Mouse (Mus musculus) heart, embryonic 12.5 days (tissue): ENCODE data around the gene Rps11. TPM values are rescaled to one million over a fixed set of nuclear protein-coding genes. Genes with fewer than 3 reads are reported as not detected.
A peak's percentile ranks its signal among the peaks of the same experiment; 100 is the strongest.
"Not testable (repeated sequence)": the region's sequence is repeated elsewhere in the genome, so short reads cannot be mapped to it uniquely, and the experiment has no call there.

ENCODE experiments used
- ATAC-seq: fragments of 200-750 bp; cut with Nextera tagmentation; 2 replicates; pipeline ENCODE4 v1.8.0; 2017; ENCODE audit warnings: moderate TSS enrichment, moderate library complexity; ENCODE audit not compliant: insufficient number of reproducible peaks, low FRiP score
- H3K27ac ChIP-seq: fragments of 300-500 bp; sonication (generic); 2 replicates; pipeline ENCODE4 v1.5.1; 2016; ENCODE audit warnings: mild to moderate bottlenecking, moderate library complexity; ENCODE audit not compliant: poor library complexity, severe bottlenecking
- H3K27me3 ChIP-seq: fragments of 300-500 bp; sonication (generic); replicated peaks from 2 replicates; pipeline ENCODE4 v1.6.1; 2016; ENCODE audit warnings: mild to moderate bottlenecking, moderate library complexity
- H3K36me3 ChIP-seq: fragments of 300-500 bp; sonication (generic); 2 replicates; pipeline ENCODE4 v1.6.1; 2016; ENCODE audit warnings: mild to moderate bottlenecking, moderate library complexity
- H3K4me1 ChIP-seq: fragments of 300-500 bp; sonication (generic); replicated peaks from 2 replicates; pipeline ENCODE4 v1.6.1; 2016; ENCODE audit warnings: mild to moderate bottlenecking
- H3K4me2 ChIP-seq: fragments of 300-500 bp; sonication (generic); 2 replicates; pipeline ENCODE4 v1.6.1; 2016; ENCODE audit warnings: mild to moderate bottlenecking, moderate library complexity
- H3K4me3 ChIP-seq: fragments of 300-500 bp; sonication (generic); 2 replicates; pipeline ENCODE4 v1.5.1; 2016; ENCODE audit warnings: mild to moderate bottlenecking
- H3K9ac ChIP-seq: fragments of 300-500 bp; sonication (generic); 2 replicates; pipeline ENCODE4 v1.6.1; 2016; ENCODE audit warnings: mild to moderate bottlenecking, moderate library complexity
- H3K9me3 ChIP-seq: fragments of 300-500 bp; sonication (generic); replicated peaks from 2 replicates; pipeline ENCODE4 v1.6.1; 2016; ENCODE audit warnings: mild to moderate bottlenecking, moderate library complexity
- WGBS: fragments of 180-500 bp; shearing (Covaris S2); methylation state at CpG from one replicate; pipeline ENCODE4 v1.1.7; 2016; 5-methylcytosine and 5-hydroxymethylcytosine counted together
- polyA plus RNA-seq: library from polyadenylated mRNA; unstranded; fragments of >200 nt; fragmentation: Nextera tagmentation; extraction: Ambion mirVana; gene quantifications from 2 replicates; pipeline ENCODE4 v1.2.1, GENCODE M21; 2016

The Rps11 gene
- polyA plus RNA-seq, 1 experiment from 2014 or later = 1,022 TPM

- H3K4me3 ChIP-seq, H3K9me3 ChIP-seq, H3K27me3 ChIP-seq, H3K9ac ChIP-seq, H3K27ac ChIP-seq, H3K36me3 ChIP-seq, H3K4me2 ChIP-seq, ATAC-seq: not testable (repeated sequence)
- 89% methylated on average over 14 of the region's 14 CpGs for WGBS
- peaks cover 22% of the 10 kb centered on the region for H3K4me1 ChIP-seq
Measured at GRCm38 (mm10) chr7:45095965-45096364, 28.3 kb downstream of the Rps11 start.

GRCm38 (mm10) chr7:45095367-45095766 lies 28.9 kb downstream of the Rps11 start:
- H3K4me3 ChIP-seq = no peak overlapping the region
- H3K4me2 ChIP-seq = no peak overlapping the region
- H3K9me3 ChIP-seq = no peaks in the 10 kb centered on the region
- 63% methylated on average over 6 of the region's 6 CpGs for WGBS
- no peak overlapping the region for H3K9ac ChIP-seq
- H3K4me1 ChIP-seq = peaks cover 27% of the 10 kb centered on the region
- H3K27ac ChIP-seq = no peak overlapping the region
- no peaks in the 10 kb centered on the region for H3K27me3 ChIP-seq
- no peak for ATAC-seq
- H3K36me3 ChIP-seq = peaks cover 3% of the 10 kb centered on the region; the same call in 1 of the 2 replicates

- H3K9ac ChIP-seq = no peak overlapping the region
- 58% methylated on average over 7 of the region's 7 CpGs for WGBS
- H3K9me3 ChIP-seq = no peaks in the 10 kb centered on the region
- H3K36me3 ChIP-seq = peaks cover 7% of the 10 kb centered on the region; the same call in 1 of the 2 replicates
- H3K4me1 ChIP-seq = peaks cover 31% of the 10 kb centered on the region
- peak overlapping the region; percentile 29; the same call in 1 of the 2 replicates for H3K27ac ChIP-seq
- no peaks in the 10 kb centered on the region for H3K27me3 ChIP-seq
- no peak overlapping the region for H3K4me2 ChIP-seq
- no peak for ATAC-seq
- H3K4me3 ChIP-seq = no peak overlapping the region
Measured at GRCm38 (mm10) chr7:45094121-45094520, 30.1 kb downstream of the Rps11 start.

- Histone ChIP-seq H3K27me3 (no peaks in the 10 kb centered on the region), H3K27ac (peak overlapping the region; percentile 29; the same call in 1 of the 2 replicates), H3K4me2 (no peak overlapping the region; the same call in 1 of the 2 replicates), H3K9me3 (no peaks in the 10 kb centered on the region), H3K4me1 (peaks cover 31% of the 10 kb centered on the region), H3K4me3 (no peak overlapping the region), H3K9ac (no peak overlapping the region), H3K36me3 (peaks cover 11% of the 10 kb centered on the region)
- 39% methylated on average over 18 of the region's 18 CpGs for WGBS
- ATAC-seq = no peak
Measured at GRCm38 (mm10) chr7:45093516-45093905, 30.7 kb downstream of the Rps11 start.

GRCm38 (mm10) chr7:45092828-45093515 lies 31.3 kb downstream of the Rps11 start:
- peaks cover 31% of the 10 kb centered on the region for H3K4me1 ChIP-seq
- H3K4me2 ChIP-seq = no peak overlapping the region; the same call in 1 of the 2 replicates
- no peak overlapping the region for H3K4me3 ChIP-seq
- no peak for ATAC-seq
- no peaks in the 10 kb centered on the region for H3K27me3 ChIP-seq
- H3K27ac ChIP-seq = no peak overlapping the region
- peaks cover 16% of the 10 kb centered on the region for H3K36me3 ChIP-seq
- no peak overlapping the region for H3K9ac ChIP-seq
- 56% methylated on average over 12 of the region's 12 CpGs for WGBS
- no peaks in the 10 kb centered on the region for H3K9me3 ChIP-seq

GRCm38 (mm10) chr7:45092048-45092447 lies 32.2 kb downstream of the Rps11 start, which contains the start of gene Rcn3:
TSS of gene Rcn3 (minus strand) at chr7:45092221.
- Histone ChIP-seq H3K4me3 (peak within 1 kb of the TSS; percentile 57), H3K4me1 (peaks cover 24% of the 10 kb centered on the region), H3K9ac (peak within 1 kb of the TSS; percentile 78), H3K9me3 (no peaks in the 10 kb centered on the region), H3K27me3 (no peaks in the 10 kb centered on the region), H3K36me3 (peaks cover 26% of the 10 kb centered on the region), H3K27ac (peak within 1 kb of the TSS; percentile 82), H3K4me2 (peak within 1 kb of the TSS; percentile 83)
- ATAC-seq = peak; percentile 92
- WGBS = 0% methylated on average over 16 of the region's 16 CpGs

- peak; percentile 56 for ATAC-seq
- H3K27ac ChIP-seq = peak overlapping the region; percentile 82
- 9% methylated on average over 35 of the region's 35 CpGs for WGBS
Measured at GRCm38 (mm10) chr7:45091001-45091990, 32.9 kb downstream of the Rps11 start.

GRCm38 (mm10) chr7:45090251-45090977 lies 33.8 kb downstream of the Rps11 start:
- H3K9ac ChIP-seq = peak overlapping the region; percentile 78; the same call in 1 of the 2 replicates
- no peaks in the 10 kb centered on the region for H3K9me3 ChIP-seq
- H3K4me1 ChIP-seq = peaks cover 24% of the 10 kb centered on the region
- H3K4me2 ChIP-seq = peak overlapping the region; percentile 83
- peak overlapping the region; percentile 57 for H3K4me3 ChIP-seq
- ATAC-seq = no peak
- peaks cover 38% of the 10 kb centered on the region for H3K36me3 ChIP-seq
- H3K27ac ChIP-seq = no peak overlapping the region
- WGBS = 78% methylated on average over 13 of the region's 13 CpGs
- no peaks in the 10 kb centered on the region for H3K27me3 ChIP-seq

More at GRCm38 (mm10) chr7:45091001-45091990, 32.9 kb downstream of the Rps11 start:
- Histone ChIP-seq H3K36me3 (peaks cover 31% of the 10 kb centered on the region), H3K4me1 (peaks cover 24% of the 10 kb centered on the region), H3K4me2 (peak overlapping the region; percentile 83), H3K9ac (peak overlapping the region; percentile 78), H3K4me3 (peak overlapping the region; percentile 57), H3K9me3 (no peaks in the 10 kb centered on the region), H3K27me3 (no peaks in the 10 kb centered on the region)

- Histone ChIP-seq H3K9ac (no peak overlapping the region), H3K4me1 (peaks cover 22% of the 10 kb centered on the region), H3K27me3 (no peaks in the 10 kb centered on the region), H3K4me2 (no peak overlapping the region), H3K4me3 (no peak overlapping the region), H3K27ac (no peak overlapping the region), H3K36me3 (peaks cover 56% of the 10 kb centered on the region), H3K9me3 (no peaks in the 10 kb centered on the region)
- WGBS = 90% methylated on average over 17 of the region's 17 CpGs
- no peak for ATAC-seq
Measured at GRCm38 (mm10) chr7:45088597-45088996, 35.6 kb downstream of the Rps11 start.

GRCm38 (mm10) chr7:45086084-45086483 lies 38.2 kb downstream of the Rps11 start:
- 79% methylated on average over 4 of the region's 4 CpGs for WGBS
- Histone ChIP-seq H3K9me3 (peaks cover under 1% of the 10 kb centered on the region; the same call in 1 of the 2 replicates), H3K4me1 (peaks cover 16% of the 10 kb centered on the region)

More at GRCm38 (mm10) chr7:45086084-45086483, 38.2 kb downstream of the Rps11 start:
- Histone ChIP-seq H3K4me3 (no peak overlapping the region), H3K4me2 (no peak overlapping the region), H3K36me3 (peaks cover 72% of the 10 kb centered on the region), H3K9ac (no peak overlapping the region), H3K27me3 (no peaks in the 10 kb centered on the region), H3K27ac (no peak overlapping the region)
- no peak for ATAC-seq
